Mouse (Mus musculus): ENCODE data around the gene Ctsh.
"Not testable (repeated sequence)": the region's sequence is repeated elsewhere in the genome, so short reads cannot be mapped to it uniquely, and the experiment has no call there.

Ctsh gene

DNA sequence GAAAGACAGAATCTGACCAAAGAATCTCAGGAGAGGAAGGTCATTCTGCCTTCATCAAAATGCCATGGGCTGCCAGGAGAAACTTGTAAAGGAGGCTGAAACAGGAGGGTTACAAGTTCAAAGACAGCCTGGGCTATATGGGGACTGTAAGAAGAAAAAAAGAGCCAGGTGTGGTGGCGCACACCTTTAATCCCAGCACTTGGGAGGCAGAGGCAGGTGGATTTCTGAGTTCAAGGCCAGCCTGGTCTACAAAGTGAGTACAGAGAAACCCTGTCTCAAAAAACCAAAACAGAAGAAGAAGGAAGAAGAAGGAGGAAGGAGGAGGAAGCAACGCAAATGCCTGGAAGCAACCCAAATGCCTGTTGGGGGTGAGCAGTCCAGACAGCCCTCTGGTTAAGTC, at the start of gene Ctsh:
Gene Ctsh, plus strand, starts transcription at position 301 of the 400 bp plus-strand sequence.
- in situ Hi-C loops (cut with MboI; ENCODE audit: low pct_unique_long_range_greater_than_20kb in 1 of 2, low sequenced_read_pairs in 2 of 2, unreplicated experiment in 1 of 2) = no loop called here

DNA sequence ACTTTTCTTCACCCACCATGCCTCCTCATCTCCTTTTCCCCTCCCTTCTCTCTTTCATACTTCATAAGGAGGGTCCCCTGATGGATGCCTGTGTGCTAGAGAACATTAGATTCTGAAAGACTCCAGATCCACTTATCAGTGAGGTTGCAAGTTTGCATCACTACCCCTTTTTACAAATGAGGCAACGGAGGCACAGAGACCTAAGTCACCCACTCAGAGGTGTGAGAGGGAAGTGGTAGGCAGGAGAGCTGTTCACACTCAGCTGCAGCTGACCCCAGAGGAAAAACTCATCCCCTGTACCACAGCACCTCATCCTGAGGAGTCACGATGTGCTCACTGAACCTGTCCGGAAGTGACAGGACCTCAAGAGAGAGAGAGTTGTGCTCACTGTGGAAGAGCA, 47.5 kb upstream of the Ctsh start:
- in situ Hi-C loops (cut with MboI; ENCODE audit: low pct_unique_long_range_greater_than_20kb in 1 of 2, low sequenced_read_pairs in 2 of 2, unreplicated experiment in 1 of 2) = no loop called here

DNA sequence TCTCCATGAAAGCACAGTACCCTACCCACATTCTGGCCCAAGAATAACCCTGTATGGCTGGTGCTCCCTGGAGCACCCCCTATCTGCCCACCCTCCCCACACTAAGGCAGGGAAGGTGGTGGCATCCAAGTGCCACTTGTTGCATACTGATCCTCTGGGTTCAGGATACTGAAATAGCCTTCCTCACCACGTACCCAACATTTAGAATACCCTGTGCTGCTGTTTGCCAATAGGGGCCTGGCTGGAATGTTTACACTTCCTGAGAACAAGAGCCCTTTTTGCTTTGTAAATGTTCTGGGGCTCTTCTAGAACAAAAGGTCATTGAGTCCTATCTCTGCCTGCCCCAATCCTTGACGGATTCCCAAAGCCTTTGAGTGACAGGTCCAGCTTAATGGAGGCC, 46.9 kb upstream of the Ctsh start:
- in situ Hi-C loops (cut with MboI; ENCODE audit: low pct_unique_long_range_greater_than_20kb in 1 of 2, low sequenced_read_pairs in 2 of 2, unreplicated experiment in 1 of 2) = no loop called here

DNA sequence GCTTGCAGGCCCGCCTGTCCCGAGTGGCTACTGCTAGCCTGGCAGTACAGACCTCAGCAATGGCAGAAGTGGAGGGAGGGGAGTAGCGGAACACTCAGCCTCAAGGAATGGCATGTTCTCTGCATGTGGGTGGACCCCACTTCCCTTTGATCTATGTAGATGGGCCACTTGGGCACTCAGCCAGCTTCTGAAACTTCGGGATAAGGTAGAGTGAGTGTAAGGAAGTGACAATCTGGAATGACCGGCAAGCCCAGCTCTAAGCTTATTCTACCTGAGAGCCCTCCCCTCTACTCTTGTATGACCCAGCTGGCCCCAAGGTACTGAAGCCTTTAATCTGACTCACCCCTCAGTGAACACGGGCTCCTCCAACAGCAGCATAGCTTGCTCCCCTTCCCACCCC, 45.8 kb upstream of the Ctsh start:
- in situ Hi-C loops (cut with MboI; ENCODE audit: low pct_unique_long_range_greater_than_20kb in 1 of 2, low sequenced_read_pairs in 2 of 2, unreplicated experiment in 1 of 2) = no loop called here

DNA sequence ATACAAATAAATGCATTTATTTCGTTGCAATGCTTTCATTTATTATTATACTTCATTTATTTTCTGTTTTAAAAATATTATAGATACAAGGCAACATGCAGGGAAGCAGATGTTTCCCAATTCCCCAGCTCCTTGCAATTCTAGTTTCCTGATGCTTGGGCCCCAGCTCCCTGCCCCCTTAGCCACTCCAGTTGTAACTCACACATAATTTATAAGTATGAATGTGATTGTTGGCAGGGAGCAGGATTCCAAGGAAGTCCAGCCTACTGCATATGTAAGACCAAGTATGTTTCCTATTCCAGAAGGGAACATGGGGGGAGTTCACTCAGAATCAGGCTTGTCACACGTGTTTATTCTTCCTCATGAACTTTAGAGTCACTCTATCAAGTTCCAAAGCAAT, 42.1 kb upstream of the Ctsh start:
- in situ Hi-C loops (cut with MboI; ENCODE audit: low pct_unique_long_range_greater_than_20kb in 1 of 2, low sequenced_read_pairs in 2 of 2, unreplicated experiment in 1 of 2) = no loop called here

DNA sequence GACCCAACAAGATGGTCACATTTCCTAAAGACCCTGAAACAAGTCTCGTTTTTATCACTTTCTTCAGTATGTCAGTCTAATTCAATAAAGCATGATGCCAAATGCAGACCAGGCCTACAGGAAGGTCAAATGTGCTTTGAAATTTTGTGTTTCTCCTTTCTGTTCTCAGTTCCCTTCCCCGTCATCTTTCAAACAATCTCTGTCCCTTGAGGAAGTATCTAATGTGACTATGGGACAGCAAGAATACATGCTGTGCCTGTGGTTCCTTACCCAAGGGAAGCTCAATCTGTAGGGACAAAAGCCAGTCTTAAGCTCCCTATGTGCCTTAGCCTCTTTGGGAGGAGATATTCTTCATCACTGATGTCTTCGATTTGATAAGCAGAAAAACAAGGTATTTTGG, 39.3 kb upstream of the Ctsh start:
- in situ Hi-C loops (cut with MboI; ENCODE audit: low pct_unique_long_range_greater_than_20kb in 1 of 2, low sequenced_read_pairs in 2 of 2, unreplicated experiment in 1 of 2) = no loop called here

DNA sequence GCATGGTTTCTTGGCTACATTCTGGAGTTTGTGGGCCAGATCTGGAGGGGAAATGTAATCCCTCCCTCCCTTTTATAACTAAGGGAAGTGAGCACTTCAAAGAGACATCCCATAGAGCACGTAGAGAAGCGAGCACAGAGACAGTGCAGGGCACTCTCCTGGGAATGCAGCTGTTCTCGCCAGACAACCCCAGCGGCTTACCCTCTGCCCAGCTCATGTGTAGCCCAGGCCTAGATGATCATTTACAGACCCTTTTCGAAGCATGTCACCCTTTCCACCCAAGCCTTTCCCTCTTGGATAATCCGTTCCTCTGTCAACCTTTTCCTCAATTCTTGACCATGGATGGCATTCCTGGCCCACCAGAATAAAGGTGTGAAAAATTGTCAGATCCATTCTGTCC, 37.7 kb upstream of the Ctsh start:
- in situ Hi-C loops (cut with MboI; ENCODE audit: low pct_unique_long_range_greater_than_20kb in 1 of 2, low sequenced_read_pairs in 2 of 2, unreplicated experiment in 1 of 2) = no loop called here

DNA sequence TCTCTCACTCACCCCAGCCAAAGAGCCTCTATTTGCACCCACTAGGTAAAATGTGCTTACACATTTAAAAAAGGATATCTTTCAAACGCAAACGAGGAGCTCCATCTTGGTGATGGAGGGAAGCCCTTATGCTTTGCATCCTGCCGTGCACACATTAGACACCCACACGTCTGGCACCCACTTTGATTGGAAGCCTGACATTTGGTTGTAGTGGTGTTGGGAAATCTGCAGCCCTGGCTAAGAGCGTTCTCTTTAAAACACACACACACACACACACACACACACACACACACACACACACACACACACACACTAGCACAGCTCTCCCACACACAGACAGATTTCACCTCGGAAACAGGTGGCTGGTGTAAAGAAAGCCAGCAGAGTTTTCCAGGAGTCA, 33.1 kb upstream of the Ctsh start:
- in situ Hi-C loops (cut with MboI; ENCODE audit: low pct_unique_long_range_greater_than_20kb in 1 of 2, low sequenced_read_pairs in 2 of 2, unreplicated experiment in 1 of 2) = no loop called here

DNA sequence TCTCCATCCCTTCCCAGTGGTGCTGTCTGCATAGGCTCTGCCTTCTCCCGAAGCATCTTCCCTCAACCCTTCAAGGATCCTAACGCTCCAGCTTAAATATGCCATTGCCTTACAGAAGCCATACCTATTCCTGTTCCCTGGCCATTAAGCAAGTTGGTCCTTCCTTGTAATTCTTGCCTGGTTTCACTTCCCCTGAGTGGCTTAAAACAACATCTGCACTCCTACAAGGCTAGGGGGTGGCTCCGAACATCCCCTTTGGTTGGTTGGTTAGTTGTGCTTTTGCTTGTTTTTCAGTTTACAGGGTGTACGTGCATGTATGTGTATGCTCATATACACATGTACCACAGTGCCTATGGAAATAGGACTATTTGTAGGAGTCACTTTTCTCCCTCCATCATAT, 32.5 kb upstream of the Ctsh start:
- in situ Hi-C loops (cut with MboI; ENCODE audit: low pct_unique_long_range_greater_than_20kb in 1 of 2, low sequenced_read_pairs in 2 of 2, unreplicated experiment in 1 of 2) = no loop called here

DNA sequence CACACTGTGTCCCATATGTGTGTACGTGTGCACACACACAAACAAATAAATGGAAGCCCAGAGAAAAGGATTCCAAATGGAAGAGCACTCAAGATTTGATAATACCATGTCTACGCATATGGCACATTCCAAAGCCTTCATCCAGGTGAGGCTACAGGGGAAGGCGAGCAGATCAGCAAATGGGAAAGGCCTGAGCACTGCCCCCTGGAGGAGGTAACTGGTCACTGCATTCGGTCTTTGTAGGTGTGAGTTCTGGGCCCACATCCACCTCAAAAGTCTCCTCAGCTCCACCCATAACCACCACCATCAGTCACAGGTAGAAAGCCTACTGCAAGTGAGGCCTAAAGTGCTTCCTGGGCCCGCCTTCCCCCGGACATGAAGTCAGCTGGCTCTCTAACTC, 26.2 kb upstream of the Ctsh start:
- in situ Hi-C loops (cut with MboI; ENCODE audit: low pct_unique_long_range_greater_than_20kb in 1 of 2, low sequenced_read_pairs in 2 of 2, unreplicated experiment in 1 of 2) = no loop called here

DNA sequence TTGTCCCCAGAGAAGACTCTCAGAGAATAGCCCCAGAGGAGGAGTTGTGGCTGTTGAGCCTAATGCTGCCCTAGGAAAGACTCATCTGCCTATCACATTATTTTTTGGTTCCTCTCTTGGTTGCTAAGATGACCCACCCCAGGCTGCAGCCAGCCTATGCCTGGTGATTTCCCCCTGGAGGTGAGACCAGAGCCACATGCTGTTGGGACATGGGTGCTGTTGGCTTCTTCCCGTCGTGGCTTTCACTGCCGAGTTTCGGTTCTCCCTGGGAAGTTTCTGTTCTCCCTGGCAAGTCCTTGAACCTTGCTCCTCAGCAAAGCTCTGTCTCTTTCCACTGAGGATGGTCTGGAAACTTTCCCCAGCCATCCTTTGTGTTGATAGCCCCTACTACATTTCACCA, 20.0 kb upstream of the Ctsh start:
- in situ Hi-C loops (cut with MboI; ENCODE audit: low pct_unique_long_range_greater_than_20kb in 1 of 2, low sequenced_read_pairs in 2 of 2, unreplicated experiment in 1 of 2) = no loop called here

DNA sequence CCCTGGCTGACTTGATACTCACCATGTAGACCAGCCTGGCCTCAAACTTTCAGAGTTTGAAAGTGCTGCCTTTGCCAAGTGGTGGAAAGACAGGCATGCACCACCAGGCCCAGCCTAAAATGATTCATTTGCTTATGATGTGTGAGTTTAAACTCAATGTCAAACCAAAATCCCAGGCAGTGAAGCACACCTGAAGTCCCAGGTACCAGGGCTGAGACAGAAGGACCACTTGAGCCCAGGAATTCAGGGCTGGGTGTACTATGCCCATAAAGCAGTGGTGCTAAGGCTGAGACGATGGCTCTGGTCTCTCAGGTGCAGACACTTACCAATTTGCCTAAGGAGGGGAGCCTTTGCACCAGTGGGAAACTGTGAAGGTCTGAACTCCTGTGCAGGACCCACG, 18.8 kb upstream of the Ctsh start:
- in situ Hi-C loops (cut with MboI; ENCODE audit: low pct_unique_long_range_greater_than_20kb in 1 of 2, low sequenced_read_pairs in 2 of 2, unreplicated experiment in 1 of 2) = no loop called here

DNA sequence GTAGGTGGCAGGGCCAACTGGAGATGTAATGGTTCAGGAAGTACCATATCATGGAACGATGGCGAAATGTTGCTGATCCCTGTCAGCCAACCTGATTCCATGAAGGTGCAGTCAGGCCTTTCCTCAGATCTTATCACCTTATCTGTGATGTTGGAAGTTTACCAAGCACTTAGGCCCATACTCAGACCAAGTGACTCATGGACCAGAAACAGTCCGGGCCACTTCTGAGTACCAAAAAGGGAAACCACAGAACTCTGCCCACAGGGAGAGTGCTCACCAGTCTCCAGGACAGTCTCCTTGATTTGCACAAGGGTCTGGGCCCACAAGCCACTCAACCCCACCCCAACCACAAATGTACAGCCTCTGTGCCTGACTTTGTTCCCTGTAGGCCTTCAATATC, 18.2 kb upstream of the Ctsh start:
- in situ Hi-C loops (cut with MboI; ENCODE audit: low pct_unique_long_range_greater_than_20kb in 1 of 2, low sequenced_read_pairs in 2 of 2, unreplicated experiment in 1 of 2) = no loop called here

DNA sequence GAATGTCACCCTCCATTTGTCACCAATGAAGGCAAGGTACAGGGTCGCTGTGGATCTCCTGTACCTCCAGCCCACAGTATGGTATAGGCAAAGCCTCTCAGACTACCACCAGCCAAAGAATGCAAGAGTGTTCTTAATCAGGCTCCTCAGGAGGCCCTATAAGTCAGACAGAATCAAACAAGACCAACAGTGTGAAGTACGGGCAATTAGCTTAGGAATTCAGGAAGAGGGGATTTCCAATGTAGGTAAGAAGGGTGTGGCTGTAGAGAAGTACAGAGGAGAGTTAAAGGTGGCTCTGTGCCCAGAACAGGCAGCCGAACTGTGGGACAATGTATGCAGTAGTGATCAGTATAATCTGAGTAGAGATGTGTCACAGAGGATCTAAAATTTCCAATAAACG, 17.6 kb upstream of the Ctsh start:
- in situ Hi-C loops (cut with MboI; ENCODE audit: low pct_unique_long_range_greater_than_20kb in 1 of 2, low sequenced_read_pairs in 2 of 2, unreplicated experiment in 1 of 2) = no loop called here

DNA sequence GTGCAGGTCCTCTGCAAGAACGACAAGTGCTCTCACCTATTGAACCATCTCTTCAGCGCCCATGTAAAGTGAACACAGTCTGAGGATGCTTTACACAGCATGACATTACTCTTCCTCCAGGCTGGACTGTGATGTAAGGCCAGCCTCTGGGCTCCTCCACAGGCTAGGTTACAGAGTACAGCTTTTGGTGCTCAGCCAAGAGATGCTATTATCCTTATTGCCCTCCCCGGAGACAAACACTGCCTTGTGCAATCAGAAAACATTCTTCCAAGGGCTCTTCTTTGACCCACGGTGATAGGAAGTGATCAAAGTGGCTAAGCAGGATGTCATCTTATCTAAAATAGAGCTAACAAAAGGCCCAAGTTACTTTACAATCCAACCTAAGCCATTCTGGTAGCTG, 15.4 kb upstream of the Ctsh start:
- in situ Hi-C loops (cut with MboI; ENCODE audit: low pct_unique_long_range_greater_than_20kb in 1 of 2, low sequenced_read_pairs in 2 of 2, unreplicated experiment in 1 of 2) = no loop called here

DNA sequence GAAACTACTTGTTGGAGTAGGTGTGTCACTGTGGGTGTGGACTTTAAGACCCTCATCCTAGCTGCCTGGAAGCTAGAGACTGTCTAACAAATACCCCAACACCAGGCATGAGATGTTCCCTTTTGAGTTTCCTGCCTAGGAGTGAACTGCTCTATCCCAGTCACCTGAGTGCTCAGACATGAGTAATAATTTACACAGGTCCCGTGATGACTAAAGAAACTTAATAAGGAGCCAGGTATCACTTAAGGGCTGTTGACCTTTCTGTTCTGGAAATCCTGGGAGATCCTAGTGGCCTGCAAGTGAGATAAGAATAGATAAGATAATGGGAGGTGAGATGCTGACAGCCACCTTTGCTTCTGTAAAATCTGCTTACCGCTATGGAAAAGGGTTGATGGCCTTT, 13.0 kb upstream of the Ctsh start:
- in situ Hi-C loops (cut with MboI; ENCODE audit: low pct_unique_long_range_greater_than_20kb in 1 of 2, low sequenced_read_pairs in 2 of 2, unreplicated experiment in 1 of 2) = no loop called here

DNA sequence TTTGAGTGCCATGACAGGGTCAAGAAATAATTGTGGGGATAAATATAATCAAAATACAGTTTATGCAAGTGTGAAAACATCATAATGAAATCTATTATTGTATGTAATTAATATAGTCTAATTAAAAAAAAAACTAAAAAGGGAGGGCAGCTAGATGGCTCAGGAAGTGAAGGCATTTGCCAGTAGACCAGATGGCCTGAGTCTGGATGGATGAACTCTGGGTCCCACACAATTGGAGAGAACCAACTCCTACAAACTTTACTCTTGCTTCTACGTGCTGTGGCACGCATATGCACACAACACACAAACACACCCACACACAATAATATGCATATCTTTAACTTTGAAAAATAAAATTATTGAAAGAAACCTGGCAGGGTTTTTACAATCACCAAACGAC, 12.4 kb upstream of the Ctsh start:
- in situ Hi-C loops (cut with MboI; ENCODE audit: low pct_unique_long_range_greater_than_20kb in 1 of 2, low sequenced_read_pairs in 2 of 2, unreplicated experiment in 1 of 2) = no loop called here

DNA sequence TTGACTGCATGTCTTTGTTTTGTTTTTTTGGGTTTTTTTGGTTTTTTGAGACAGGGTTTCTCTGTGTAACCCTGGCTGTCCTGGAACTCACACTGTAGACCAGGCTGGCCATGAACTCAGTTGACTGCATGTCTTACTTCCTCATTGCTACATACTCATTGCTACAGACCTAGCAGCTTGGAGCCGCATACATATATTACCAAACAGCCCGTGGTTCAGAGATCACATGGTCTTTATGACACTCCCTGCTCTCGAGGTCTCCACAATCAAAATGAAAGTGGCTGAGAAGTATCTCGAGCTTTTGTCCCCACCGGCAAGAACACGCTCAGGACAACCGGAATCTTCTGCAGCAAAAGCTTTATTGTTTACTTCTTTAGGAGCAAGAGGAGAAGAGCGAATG, 11.0 kb upstream of the Ctsh start:
- in situ Hi-C loops (cut with MboI; ENCODE audit: low pct_unique_long_range_greater_than_20kb in 1 of 2, low sequenced_read_pairs in 2 of 2, unreplicated experiment in 1 of 2) = not testable (repeated sequence)

DNA sequence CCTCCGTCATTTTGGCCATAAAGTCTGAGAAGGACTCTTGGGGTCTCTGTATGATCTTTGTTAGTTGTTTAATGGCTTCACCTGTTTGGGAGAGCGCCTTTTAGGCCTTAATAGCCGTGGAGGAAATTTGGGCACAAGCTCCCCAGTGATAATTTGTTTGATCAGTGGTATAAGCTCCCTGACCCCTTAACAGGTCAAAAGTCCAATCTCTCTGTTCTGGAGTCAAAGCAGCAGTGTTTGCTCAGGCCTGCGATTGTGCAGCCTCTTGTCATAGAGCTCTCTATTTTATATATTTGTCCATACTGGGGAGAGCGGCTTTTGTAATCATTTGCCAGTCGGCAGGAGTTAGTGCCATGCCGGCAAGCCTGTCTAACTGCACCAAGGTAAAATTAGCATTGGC, 8.8 kb upstream of the Ctsh start:
- in situ Hi-C loops (cut with MboI; ENCODE audit: low pct_unique_long_range_greater_than_20kb in 1 of 2, low sequenced_read_pairs in 2 of 2, unreplicated experiment in 1 of 2) = no loop called here

DNA sequence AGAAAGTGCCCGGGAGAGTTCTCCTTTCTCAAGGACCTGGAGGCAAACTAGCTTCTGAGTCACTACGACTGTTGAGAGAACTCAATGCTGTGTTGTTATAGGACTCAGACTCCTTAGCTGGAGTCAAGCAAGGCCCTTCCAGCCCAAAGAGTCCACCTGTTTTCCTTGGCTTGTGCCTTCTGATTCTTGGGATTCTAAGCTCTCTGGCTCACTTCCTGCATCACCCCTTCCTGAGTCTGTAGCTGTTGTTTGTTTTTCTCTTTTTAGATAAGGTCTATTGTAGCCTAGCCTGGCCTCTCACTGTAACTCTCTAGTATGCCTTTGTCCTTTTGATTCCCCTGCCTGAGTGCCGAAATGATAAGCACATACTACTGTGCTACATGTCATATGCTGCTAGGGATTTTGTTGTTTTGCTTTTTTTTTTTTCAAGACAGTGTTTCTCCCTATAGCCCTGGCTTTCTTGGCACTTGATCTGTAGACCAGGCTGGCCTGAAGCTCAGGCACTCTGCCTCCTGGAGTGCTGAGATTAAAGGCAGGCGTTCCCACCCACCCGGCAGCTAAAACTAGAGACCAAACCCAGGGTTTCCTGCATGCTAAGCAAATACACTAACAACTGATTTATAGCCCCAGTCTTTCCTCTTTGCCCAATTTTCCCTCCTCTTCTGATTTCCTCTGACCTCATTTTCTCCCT, 5.9 kb upstream of the Ctsh start:
- in situ Hi-C loops (cut with MboI; ENCODE audit: low pct_unique_long_range_greater_than_20kb in 1 of 2, low sequenced_read_pairs in 2 of 2, unreplicated experiment in 1 of 2) = no loop called here

Data from mouse embryonic stem cell (cell line).